Mouse (Mus musculus): ENCODE measurements around the gene Cacna1s. TPM values are rescaled to one million over a fixed set of nuclear protein-coding genes. Genes with fewer than 3 reads are reported as not detected.

The Cacna1s gene
- polyA plus RNA-seq, 1 experiment from 2014 or later, result 0.07 TPM

- 0 out of 2 replicates have a peak, but pooled peaks cover 9% of the 10 kb centered on the region for H3K4me1 ChIP-seq (replicated peaks)
- peaks cover 98% of the 10 kb centered on the region for H3K36me3 ChIP-seq
- no peak overlapping the region for H3K4me3 ChIP-seq
- DNase-seq (ENCODE audit: low spot score), result no peak
- WGBS, result 90% methylated on average over 4 of the region's 4 CpGs
- no peaks in the 10 kb centered on the region for H3K27me3 ChIP-seq (ENCODE audit: insufficient read depth, poor library complexity, severe bottlenecking)
- H3K27ac ChIP-seq, result no peak overlapping the region
- no peaks in the 10 kb centered on the region for H3K9me3 ChIP-seq
Measured at GRCm38 (mm10) chr1:136156951-136157350, 104.4 kb downstream of the Cacna1s start.

GRCm38 (mm10) chr1:136159830-136160229 lies 107.3 kb downstream of the Cacna1s start:
- 51% methylated on average over 12 of the region's 12 CpGs for WGBS
- Histone ChIP-seq H3K36me3 (peaks cover 98% of the 10 kb centered on the region), H3K9me3 (no peaks in the 10 kb centered on the region), H3K27me3 (ENCODE audit: insufficient read depth, poor library complexity, severe bottlenecking) (no peaks in the 10 kb centered on the region), H3K4me1 (replicated peaks) (0 out of 2 replicates have a peak, but pooled peaks cover 9% of the 10 kb centered on the region), H3K27ac (no peak overlapping the region), H3K4me3 (no peak overlapping the region)
- no peak for DNase-seq (ENCODE audit: low spot score)

GRCm38 (mm10) chr1:136160297-136160696 lies 107.7 kb downstream of the Cacna1s start:
- peaks cover 13% of the 10 kb centered on the region for H3K4me1 ChIP-seq (replicated peaks)
- DNase-seq (ENCODE audit: low spot score), result no peak
- 93% methylated on average over 12 of the region's 12 CpGs for WGBS
- H3K9me3 ChIP-seq, result no peaks in the 10 kb centered on the region
- H3K27me3 ChIP-seq (ENCODE audit: insufficient read depth, poor library complexity, severe bottlenecking), result no peaks in the 10 kb centered on the region
- H3K4me3 ChIP-seq, result no peak overlapping the region
- H3K36me3 ChIP-seq, result peaks cover 98% of the 10 kb centered on the region
- no peak overlapping the region for H3K27ac ChIP-seq

GRCm38 (mm10) chr1:136160930-136161329 lies 108.4 kb downstream of the Cacna1s start:
- Histone ChIP-seq H3K4me1 (replicated peaks) (peaks cover 19% of the 10 kb centered on the region), H3K27me3 (ENCODE audit: insufficient read depth, poor library complexity, severe bottlenecking) (no peaks in the 10 kb centered on the region), H3K27ac (no peak overlapping the region), H3K4me3 (no peak overlapping the region), H3K9me3 (no peaks in the 10 kb centered on the region), H3K36me3 (peaks cover 98% of the 10 kb centered on the region)
- 90% methylated on average over 6 of the region's 6 CpGs for WGBS
- DNase-seq (ENCODE audit: low spot score), result no peak

GRCm38 (mm10) chr1:136161333-136161921 lies 108.9 kb downstream of the Cacna1s start:
- H3K36me3 ChIP-seq, result peaks cover 96% of the 10 kb centered on the region
- WGBS, result 89% methylated on average over 7 of the region's 7 CpGs
- H3K4me3 ChIP-seq, result no peak overlapping the region
- H3K27ac ChIP-seq, result no peak overlapping the region
- no peaks in the 10 kb centered on the region for H3K27me3 ChIP-seq (ENCODE audit: insufficient read depth, poor library complexity, severe bottlenecking)
- no peaks in the 10 kb centered on the region for H3K9me3 ChIP-seq
- H3K4me1 ChIP-seq (replicated peaks), result peaks cover 19% of the 10 kb centered on the region
- no peak for DNase-seq (ENCODE audit: low spot score)

GRCm38 (mm10) chr1:136165436-136165835 lies 112.9 kb downstream of the Cacna1s start:
- Histone ChIP-seq H3K4me1 (replicated peaks) (peaks cover 23% of the 10 kb centered on the region), H3K27me3 (ENCODE audit: insufficient read depth, poor library complexity, severe bottlenecking) (no peaks in the 10 kb centered on the region), H3K9me3 (no peaks in the 10 kb centered on the region), H3K4me3 (no peak overlapping the region), H3K27ac (no peak overlapping the region), H3K36me3 (peaks cover 86% of the 10 kb centered on the region)
- 52% methylated on average over 2 of the region's 2 CpGs for WGBS
- DNase-seq (ENCODE audit: low spot score), result no peak

GRCm38 (mm10) chr1:136167657-136168056 lies 115.1 kb downstream of the Cacna1s start:
- H3K4me3 ChIP-seq, result no peak overlapping the region
- H3K9me3 ChIP-seq, result no peaks in the 10 kb centered on the region
- 67% methylated on average over 8 of the region's 8 CpGs for WGBS
- peaks cover 83% of the 10 kb centered on the region for H3K36me3 ChIP-seq
- no peaks in the 10 kb centered on the region for H3K27me3 ChIP-seq (ENCODE audit: insufficient read depth, poor library complexity, severe bottlenecking)
- peaks cover 26% of the 10 kb centered on the region for H3K4me1 ChIP-seq (replicated peaks)
- DNase-seq (ENCODE audit: low spot score), result no peak
- no peak overlapping the region for H3K27ac ChIP-seq

Other genes with a start within 250 kb of the Cacna1s start
- gene Lad1, start 234.2 kb upstream of the Cacna1s start, polyA plus RNA-seq (2016; fragmentation: Nextera tagmentation; extraction: Ambion mirVana), result 1.0 and 3.9 TPM in 2 replicates
- gene Tnnt2, start 216.4 kb upstream of the Cacna1s start, polyA plus RNA-seq (2016; fragmentation: Nextera tagmentation; extraction: Ambion mirVana), result 0.35 and 2.9 TPM in 2 replicates
- gene Pkp1, start 133.5 kb upstream of the Cacna1s start, polyA plus RNA-seq (2016; fragmentation: Nextera tagmentation; extraction: Ambion mirVana), result 0.20 TPM in 1 of 2 replicates, not detected in the other
- 0.09 TPM in 1 of 2 replicates, not detected in the other for gene Igfn1, start 46.4 kb upstream of the Cacna1s start, polyA plus RNA-seq (2016; fragmentation: Nextera tagmentation; extraction: Ambion mirVana)
- gene Tmem9, start 44.6 kb upstream of the Cacna1s start, polyA plus RNA-seq (2016; fragmentation: Nextera tagmentation; extraction: Ambion mirVana), result 148 and 161 TPM in 2 replicates
- not detected in 2 replicates for gene Ascl5, start 1.9 kb upstream of the Cacna1s start, polyA plus RNA-seq (2016; fragmentation: Nextera tagmentation; extraction: Ambion mirVana)
- gene Kif21b, start 78.6 kb downstream of the Cacna1s start, polyA plus RNA-seq (2016; fragmentation: Nextera tagmentation; extraction: Ambion mirVana), result 6.6 and 15.5 TPM in 2 replicates
- gene Mroh3, start 160.1 kb downstream of the Cacna1s start, polyA plus RNA-seq (2016; fragmentation: Nextera tagmentation; extraction: Ambion mirVana), result 0.40 and 0.47 TPM in 2 replicates
- 19.8 and 25.6 TPM in 2 replicates for gene Inava, start 181.5 kb downstream of the Cacna1s start, polyA plus RNA-seq (2016; fragmentation: Nextera tagmentation; extraction: Ambion mirVana)
- gene Gpr25, start 208.1 kb downstream of the Cacna1s start, polyA plus RNA-seq (2016; fragmentation: Nextera tagmentation; extraction: Ambion mirVana), result not detected in 2 replicates

Measured in hindbrain, embryonic 10.5 days (tissue).